Mouse (Mus musculus): Measurements from ENCODE around the gene Itch. TPM values are rescaled to one million over a fixed set of nuclear protein-coding genes. Genes with fewer than 3 reads are reported as not detected.
"Not testable (repeated sequence)": the region's sequence is repeated elsewhere in the genome, so short reads cannot be mapped to it uniquely, and the experiment has no call there.

Gene Itch
- polyA plus RNA-seq, 1 experiment from 2014 or later = 48.8 TPM

- H3K9me3 ChIP-seq (ENCODE audit: control insufficient read depth, low read length) = no peaks in the 10 kb centered on the region
- no peak for ATAC-seq (ENCODE audit: low read depth)
- no peak overlapping the region for H3K27ac ChIP-seq (replicated peaks; ENCODE audit: low read depth, low read length)
- peak; percentile 37 for DNase-seq (ENCODE audit: low spot score)
- no peaks in the 10 kb centered on the region for H3K4me1 ChIP-seq (ENCODE audit: control insufficient read depth, insufficient read depth, low read length)
- H3K36me3 ChIP-seq (ENCODE audit: control insufficient read depth, insufficient read depth, low read length) = no peaks in the 10 kb centered on the region
- no peak overlapping the region for H3K9ac ChIP-seq (ENCODE audit: low read depth, low read length)
- H3K4me3 ChIP-seq (ENCODE audit: low read depth, low read length) = no peak overlapping the region
- H3K4me2 ChIP-seq (ENCODE audit: low read depth, low read length) = no peak overlapping the region
- WGBS = 46% methylated on average over 7 of the region's 7 CpGs
- no peaks in the 10 kb centered on the region for H3K27me3 ChIP-seq (replicated peaks; ENCODE audit: control insufficient read depth, insufficient read depth, low read length)
Measured at GRCm38 (mm10) chr2:155099421-155099820, 33.9 kb upstream of the Itch start.

DNA sequence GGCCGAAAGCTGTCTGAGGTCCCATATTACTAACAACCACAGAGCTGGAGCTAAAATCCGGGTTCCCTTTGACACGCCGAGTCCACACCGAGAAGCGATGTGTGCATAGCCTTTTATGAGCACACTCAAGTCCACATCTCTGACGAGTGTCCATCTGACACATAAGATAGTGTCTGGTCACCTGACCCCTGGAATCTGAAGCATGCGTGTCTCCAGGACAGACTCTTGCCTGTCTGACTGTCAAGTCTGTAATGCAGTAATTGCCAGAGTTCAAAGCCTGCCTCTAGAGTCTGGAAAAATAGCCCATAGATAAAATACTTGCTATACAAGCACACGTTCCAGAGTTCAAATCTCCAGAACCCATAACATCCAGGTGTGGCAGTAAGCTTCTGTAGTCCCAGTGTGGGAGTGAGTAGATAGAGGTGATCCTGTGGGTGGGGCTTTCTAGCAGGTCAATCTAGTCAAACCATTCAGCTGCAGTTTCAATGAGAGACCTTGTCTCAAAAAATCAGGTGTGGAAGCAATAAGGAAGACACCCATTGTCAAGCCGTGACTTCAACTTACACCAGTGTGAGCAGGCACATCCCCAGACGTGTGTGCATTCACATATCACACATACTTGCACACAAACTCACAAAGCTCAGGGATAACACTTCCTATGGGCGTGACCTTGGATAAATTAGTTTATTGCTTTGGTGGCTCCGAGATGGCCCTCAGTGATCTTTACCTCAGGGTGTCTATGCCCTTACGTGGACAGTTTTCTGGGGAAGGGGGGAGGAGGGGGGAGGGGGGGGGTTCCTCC, 33.1 kb upstream of the Itch start:
- no peak overlapping the region for H3K27ac ChIP-seq (replicated peaks; ENCODE audit: low read depth, low read length)
- H3K36me3 ChIP-seq (ENCODE audit: control insufficient read depth, insufficient read depth, low read length) = no peaks in the 10 kb centered on the region
- no peaks in the 10 kb centered on the region for H3K9me3 ChIP-seq (ENCODE audit: control insufficient read depth, low read length)
- DNase-seq (ENCODE audit: low spot score) (no peak), ATAC-seq (ENCODE audit: low read depth) (no peak)
- no peak overlapping the region for H3K4me3 ChIP-seq (ENCODE audit: low read depth, low read length)
- 70% methylated on average over 13 of the region's 14 CpGs for WGBS
- H3K27me3 ChIP-seq (replicated peaks; ENCODE audit: control insufficient read depth, insufficient read depth, low read length) = no peaks in the 10 kb centered on the region
- no peaks in the 10 kb centered on the region for H3K4me1 ChIP-seq (ENCODE audit: control insufficient read depth, insufficient read depth, low read length)
- H3K4me2 ChIP-seq (ENCODE audit: low read depth, low read length) = no peak overlapping the region
- no peak overlapping the region for H3K9ac ChIP-seq (ENCODE audit: low read depth, low read length)

DNA sequence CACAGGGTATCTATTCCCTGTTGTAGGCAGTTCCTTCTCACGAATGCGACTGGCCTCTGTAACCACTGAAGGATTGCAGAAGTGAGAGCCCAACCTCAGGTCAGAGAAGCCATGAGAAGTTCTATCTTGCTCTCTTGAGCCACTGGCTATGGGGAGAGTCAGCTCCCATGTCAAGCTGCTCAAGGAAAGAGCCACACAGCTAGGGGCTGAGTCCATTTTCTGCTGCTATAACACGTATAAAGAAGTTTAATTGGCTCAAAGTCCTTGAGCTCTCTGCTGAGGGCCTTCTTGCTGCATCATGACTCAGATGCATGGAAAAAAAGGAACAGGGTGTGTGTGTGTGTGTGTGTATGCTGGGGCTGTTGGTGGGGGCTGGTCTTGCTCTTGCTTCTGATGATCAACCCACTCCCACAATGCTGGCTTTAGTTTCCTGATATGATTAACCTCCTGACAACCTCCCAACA, 32.5 kb upstream of the Itch start:
- no peak overlapping the region for H3K4me2 ChIP-seq (ENCODE audit: low read depth, low read length)
- DNase-seq (ENCODE audit: low spot score) = no peak
- no peaks in the 10 kb centered on the region for H3K36me3 ChIP-seq (ENCODE audit: control insufficient read depth, insufficient read depth, low read length)
- no peak overlapping the region for H3K9ac ChIP-seq (ENCODE audit: low read depth, low read length)
- H3K4me3 ChIP-seq (ENCODE audit: low read depth, low read length) = no peak overlapping the region
- WGBS = 80% methylated on average over 3 of the region's 3 CpGs
- no peaks in the 10 kb centered on the region for H3K9me3 ChIP-seq (ENCODE audit: control insufficient read depth, low read length)
- H3K27ac ChIP-seq (replicated peaks; ENCODE audit: low read depth, low read length) = no peak overlapping the region
- H3K27me3 ChIP-seq (replicated peaks; ENCODE audit: control insufficient read depth, insufficient read depth, low read length) = no peaks in the 10 kb centered on the region
- H3K4me1 ChIP-seq (ENCODE audit: control insufficient read depth, insufficient read depth, low read length) = no peaks in the 10 kb centered on the region
- no peak for ATAC-seq (ENCODE audit: low read depth)

GRCm38 (mm10) chr2:155101761-155102181, 31.5 kb upstream of the Itch start:
- Histone ChIP-seq H3K27ac (replicated peaks; ENCODE audit: low read depth, low read length) (no peak overlapping the region), H3K4me3 (ENCODE audit: low read depth, low read length) (no peak overlapping the region), H3K9me3 (ENCODE audit: control insufficient read depth, low read length) (no peaks in the 10 kb centered on the region), H3K9ac (ENCODE audit: low read depth, low read length) (no peak overlapping the region), H3K4me2 (ENCODE audit: low read depth, low read length) (no peak overlapping the region), H3K27me3 (replicated peaks; ENCODE audit: control insufficient read depth, insufficient read depth, low read length) (no peaks in the 10 kb centered on the region), H3K4me1 (ENCODE audit: control insufficient read depth, insufficient read depth, low read length) (no peaks in the 10 kb centered on the region), H3K36me3 (ENCODE audit: control insufficient read depth, insufficient read depth, low read length) (no peaks in the 10 kb centered on the region)
- ATAC-seq (ENCODE audit: low read depth) (no peak), DNase-seq (ENCODE audit: low spot score) (no peak)
- WGBS = 43% methylated on average over 6 of the region's 6 CpGs

DNA sequence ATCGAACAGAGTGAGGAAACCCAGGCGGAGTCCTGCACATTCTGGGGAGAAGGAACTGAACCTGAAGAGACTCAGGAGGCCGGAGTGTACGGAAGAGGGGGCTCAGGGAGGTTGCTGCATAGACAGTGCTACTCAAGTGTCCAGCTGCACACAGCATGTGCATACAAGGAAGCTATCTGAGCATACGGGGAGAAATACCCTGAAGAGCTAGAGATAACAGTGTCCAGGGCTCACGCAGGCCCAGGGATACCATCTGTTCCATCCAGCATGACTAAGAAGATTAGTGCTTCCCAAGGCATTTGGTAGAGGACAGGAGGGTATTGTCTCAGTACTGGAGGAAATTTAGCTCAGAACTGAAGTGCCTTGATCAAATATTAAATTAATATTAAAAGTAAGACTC, 29.7 kb upstream of the Itch start:
- Histone ChIP-seq H3K36me3 (ENCODE audit: control insufficient read depth, insufficient read depth, low read length) (no peaks in the 10 kb centered on the region), H3K4me3 (ENCODE audit: low read depth, low read length) (no peak overlapping the region), H3K27ac (replicated peaks; ENCODE audit: low read depth, low read length) (no peak overlapping the region), H3K4me1 (ENCODE audit: control insufficient read depth, insufficient read depth, low read length) (no peaks in the 10 kb centered on the region), H3K9me3 (ENCODE audit: control insufficient read depth, low read length) (no peaks in the 10 kb centered on the region), H3K9ac (ENCODE audit: low read depth, low read length) (no peak overlapping the region), H3K27me3 (replicated peaks; ENCODE audit: control insufficient read depth, insufficient read depth, low read length) (no peaks in the 10 kb centered on the region), H3K4me2 (ENCODE audit: low read depth, low read length) (no peak overlapping the region)
- DNase-seq (ENCODE audit: low spot score) = peak; percentile 13
- 71% methylated on average over 6 of the region's 6 CpGs for WGBS
- ATAC-seq (ENCODE audit: low read depth) = no peak

GRCm38 (mm10) chr2:155107276-155107675, 26.0 kb upstream of the Itch start:
- 76% methylated on average over 9 of the region's 9 CpGs for WGBS
- not testable (repeated sequence) for H3K4me3 ChIP-seq (ENCODE audit: low read depth, low read length); ATAC-seq (ENCODE audit: low read depth); H3K36me3 ChIP-seq (ENCODE audit: control insufficient read depth, insufficient read depth, low read length); H3K4me1 ChIP-seq (ENCODE audit: control insufficient read depth, insufficient read depth, low read length); H3K9ac ChIP-seq (ENCODE audit: low read depth, low read length); H3K9me3 ChIP-seq (ENCODE audit: control insufficient read depth, low read length); H3K27me3 ChIP-seq (replicated peaks; ENCODE audit: control insufficient read depth, insufficient read depth, low read length); H3K4me2 ChIP-seq (ENCODE audit: low read depth, low read length); H3K27ac ChIP-seq (replicated peaks; ENCODE audit: low read depth, low read length); DNase-seq (ENCODE audit: low spot score)

- WGBS = 67% methylated on average over 7 of the region's 7 CpGs
- Histone ChIP-seq H3K9me3 (ENCODE audit: control insufficient read depth, low read length) (peaks cover 12% of the 10 kb centered on the region), H3K27me3 (replicated peaks; ENCODE audit: control insufficient read depth, insufficient read depth, low read length) (no peaks in the 10 kb centered on the region), H3K4me2 (ENCODE audit: low read depth, low read length) (no peak overlapping the region), H3K36me3 (ENCODE audit: control insufficient read depth, insufficient read depth, low read length) (no peaks in the 10 kb centered on the region), H3K9ac (ENCODE audit: low read depth, low read length) (no peak overlapping the region), H3K4me1 (ENCODE audit: control insufficient read depth, insufficient read depth, low read length) (no peaks in the 10 kb centered on the region), H3K4me3 (ENCODE audit: low read depth, low read length) (no peak overlapping the region), H3K27ac (replicated peaks; ENCODE audit: low read depth, low read length) (no peak overlapping the region)
- no peak for ATAC-seq (ENCODE audit: low read depth)
- DNase-seq (ENCODE audit: low spot score) = no peak
Measured at GRCm38 (mm10) chr2:155115216-155115830, 18.0 kb upstream of the Itch start.

GRCm38 (mm10) chr2:155133977-155134860, 910 bp downstream of the Itch start:
- under 1% methylated on average over 15 of the region's 18 CpGs for WGBS
- peak overlapping the region; percentile 82 for H3K4me3 ChIP-seq (ENCODE audit: low read depth, low read length)
- peak overlapping the region; percentile 94 for H3K9ac ChIP-seq (ENCODE audit: low read depth, low read length)
- peak overlapping the region; percentile 58 for H3K4me2 ChIP-seq (ENCODE audit: low read depth, low read length)
- DNase-seq (ENCODE audit: low spot score) (peak; percentile 8), ATAC-seq (ENCODE audit: low read depth) (no peak)
- no peaks in the 10 kb centered on the region for H3K27me3 ChIP-seq (replicated peaks; ENCODE audit: control insufficient read depth, insufficient read depth, low read length)
- H3K4me1 ChIP-seq (ENCODE audit: control insufficient read depth, insufficient read depth, low read length) = peaks cover 15% of the 10 kb centered on the region
- peaks cover 16% of the 10 kb centered on the region for H3K36me3 ChIP-seq (ENCODE audit: control insufficient read depth, insufficient read depth, low read length)
- no peaks in the 10 kb centered on the region for H3K9me3 ChIP-seq (ENCODE audit: control insufficient read depth, low read length)
- H3K27ac ChIP-seq (replicated peaks; ENCODE audit: low read depth, low read length) = peak overlapping the region; percentile 82
